Mouse (Mus musculus) kidney, postnatal 36 days (tissue): ENCODE measurements around the gene Sele.
A peak's percentile ranks its signal among the peaks of the same experiment; 100 is the strongest.
"Not testable (repeated sequence)": the region's sequence is repeated elsewhere in the genome, so short reads cannot be mapped to it uniquely, and the experiment has no call there.

Experiments used
- DNase-seq, 2 experiments: peaks; one replicate each; pipeline ENCODE4 v3.0.0; 2021 to 2022; ENCODE audit warnings: mixed read lengths in 2 of 2

Gene Sele

DNA sequence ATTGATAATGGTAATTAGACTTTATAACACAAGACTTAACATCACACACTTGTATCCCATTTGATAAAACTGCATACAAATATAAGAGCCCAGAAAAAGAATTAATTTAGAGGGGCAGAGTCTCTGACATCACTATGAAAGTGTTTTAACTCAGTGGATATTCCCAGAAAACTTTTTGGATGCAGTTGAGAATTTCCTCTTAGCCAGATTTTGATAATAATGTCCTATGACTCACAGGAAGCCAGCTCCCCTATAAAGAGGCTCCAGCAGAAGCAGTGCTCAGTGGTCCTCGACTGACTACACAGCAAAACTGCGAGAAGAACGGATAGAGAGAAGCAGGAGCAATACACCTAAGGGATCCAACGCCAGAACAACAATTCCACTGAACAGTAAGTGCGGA, at the start of gene Sele:
Gene Sele, plus strand, starts transcription at position 301 of the 400 bp plus-strand sequence.
- no peak for DNase-seq

DNA sequence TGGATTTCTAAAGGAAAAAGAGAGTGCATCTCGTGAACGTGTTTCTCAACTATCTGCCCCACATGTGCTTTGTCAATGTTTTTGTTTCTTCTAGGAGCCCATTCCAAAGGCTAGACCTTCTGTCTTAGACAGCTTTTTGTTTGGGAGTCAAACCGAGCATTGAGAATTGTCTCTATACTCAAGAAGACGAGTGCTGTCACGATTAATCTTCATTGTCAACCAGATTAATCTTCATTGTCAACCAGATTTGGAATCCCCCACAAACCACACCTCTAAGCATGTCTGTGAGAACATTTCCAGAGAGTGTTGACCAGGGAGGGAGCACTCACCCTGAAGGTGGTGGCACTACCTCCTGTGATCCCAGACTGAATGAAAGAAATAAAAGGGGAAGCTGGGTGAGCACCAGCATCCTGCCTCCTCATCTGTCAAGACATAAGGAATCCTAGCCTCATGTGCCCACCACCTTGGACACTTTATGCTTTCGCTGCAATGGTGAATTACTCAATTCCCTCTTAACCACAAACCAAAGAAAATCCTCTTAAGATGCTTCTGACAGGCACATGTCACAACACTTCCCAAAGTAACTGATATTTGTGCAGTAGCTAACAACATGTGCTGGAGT, 46.1 kb upstream of the Sele start:
- no peak for DNase-seq

DNA sequence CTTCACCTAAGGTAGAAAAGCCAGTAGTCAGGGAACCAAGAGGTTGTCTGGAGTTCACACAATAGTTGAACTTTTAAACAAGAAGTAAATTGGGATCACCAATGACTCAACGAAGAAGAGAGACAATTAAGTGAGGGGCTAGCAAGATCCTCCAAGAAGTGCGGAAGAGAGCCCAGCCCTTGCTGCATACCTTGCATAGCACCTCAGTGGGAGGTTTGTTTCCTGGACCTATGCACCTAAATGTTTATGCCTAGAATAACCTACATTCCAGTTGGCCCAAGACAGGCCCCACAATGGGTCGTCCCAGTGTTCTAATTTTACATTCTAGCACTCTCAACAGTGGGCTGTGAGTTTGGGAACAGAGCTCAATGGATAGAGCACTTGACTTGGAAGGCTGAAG, 43.7 kb upstream of the Sele start:
- DNase-seq = no peak

DNA sequence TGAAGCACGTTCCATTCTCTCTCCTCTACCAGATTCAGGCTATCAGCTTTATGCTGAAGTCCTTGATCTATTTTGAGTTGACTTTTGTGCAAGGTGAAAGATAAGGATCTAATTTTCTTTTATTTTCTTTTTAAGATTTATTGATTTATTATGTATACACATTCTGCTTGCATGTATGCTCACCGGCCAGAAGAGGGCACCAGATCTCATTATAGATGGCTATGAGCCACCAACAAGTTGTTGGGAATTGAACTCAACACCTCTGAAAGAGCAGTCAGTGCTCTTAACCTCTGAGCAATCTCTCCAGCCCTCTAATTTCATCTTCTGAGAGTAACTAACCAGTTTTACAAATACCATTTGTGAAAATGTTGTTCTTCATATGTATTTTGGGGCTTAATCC, 38.8 kb upstream of the Sele start:
- DNase-seq = peak; percentile 22 to 63

DNA sequence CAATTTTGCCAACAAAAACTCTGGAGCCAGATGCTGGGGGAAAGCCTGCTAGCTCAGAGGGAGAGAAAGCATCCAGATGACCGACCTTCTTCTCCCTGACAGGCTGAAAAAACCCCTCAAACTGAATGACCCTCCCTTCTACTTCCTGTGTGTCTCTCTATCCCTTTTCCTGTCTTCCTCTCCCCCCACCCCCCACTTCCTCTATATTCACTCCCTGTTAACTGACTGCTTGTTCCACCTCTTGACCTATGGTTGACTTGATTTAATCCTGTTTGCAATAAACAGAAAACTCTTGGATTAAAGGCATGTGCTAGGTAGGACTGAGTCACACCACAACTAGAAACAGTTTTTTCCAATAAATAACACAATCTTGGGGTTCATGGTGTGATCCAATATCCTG, 33.4 kb upstream of the Sele start:
- no peak for DNase-seq

DNA sequence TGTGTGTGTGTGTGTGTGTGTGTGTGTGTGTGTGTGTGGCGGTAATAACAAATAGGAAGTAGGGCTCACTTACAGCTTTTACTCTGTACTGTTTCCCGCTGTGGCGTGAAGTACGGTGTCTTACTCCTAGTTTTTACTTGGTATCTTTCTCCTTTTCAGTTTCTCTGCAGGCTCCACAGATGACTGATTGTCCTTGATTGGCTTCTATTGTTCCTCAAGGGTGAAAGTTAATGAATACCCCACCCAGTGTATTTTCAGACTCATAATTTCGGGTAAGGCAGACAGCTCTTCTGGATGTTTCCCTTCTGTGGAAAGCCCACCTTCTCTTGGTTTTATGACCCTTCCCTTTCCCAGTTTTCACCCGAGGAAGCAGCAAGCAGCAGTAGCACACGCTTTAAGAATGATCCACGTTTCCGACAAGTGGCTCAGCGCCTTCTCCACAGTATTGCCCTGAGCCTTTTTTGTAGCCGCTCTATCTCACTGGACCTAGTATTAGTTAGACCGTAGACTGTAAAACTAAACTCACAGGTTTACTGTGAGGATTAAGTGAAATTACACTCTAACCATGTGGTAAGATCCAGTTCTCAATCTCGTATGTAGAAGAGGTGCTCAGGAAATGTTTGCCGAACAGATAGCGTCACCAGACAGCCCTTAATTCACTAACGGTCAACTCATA, 29.7 kb upstream of the Sele start:
- DNase-seq = peak in 1 of 2 experiments; percentile 5

DNA sequence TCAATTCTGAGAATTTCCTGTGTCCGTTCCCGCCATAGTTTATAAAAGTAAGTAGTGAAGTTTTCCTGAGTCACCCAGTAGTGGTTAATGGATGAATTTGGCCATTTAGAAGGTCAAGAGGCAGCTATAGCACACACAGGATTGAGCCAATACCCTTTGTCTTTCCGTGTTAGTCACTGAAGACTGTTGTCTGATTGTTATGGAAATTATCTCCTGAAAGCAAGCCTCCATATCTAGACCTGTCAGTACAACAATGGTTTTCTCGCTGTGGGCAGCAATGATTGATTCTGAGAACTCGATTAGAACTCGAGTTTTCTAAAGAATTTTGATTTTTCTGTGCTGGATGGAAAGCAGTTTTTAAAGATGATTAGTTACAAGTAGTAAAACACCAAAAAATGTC, 28.2 kb upstream of the Sele start:
- no peak for DNase-seq

DNA sequence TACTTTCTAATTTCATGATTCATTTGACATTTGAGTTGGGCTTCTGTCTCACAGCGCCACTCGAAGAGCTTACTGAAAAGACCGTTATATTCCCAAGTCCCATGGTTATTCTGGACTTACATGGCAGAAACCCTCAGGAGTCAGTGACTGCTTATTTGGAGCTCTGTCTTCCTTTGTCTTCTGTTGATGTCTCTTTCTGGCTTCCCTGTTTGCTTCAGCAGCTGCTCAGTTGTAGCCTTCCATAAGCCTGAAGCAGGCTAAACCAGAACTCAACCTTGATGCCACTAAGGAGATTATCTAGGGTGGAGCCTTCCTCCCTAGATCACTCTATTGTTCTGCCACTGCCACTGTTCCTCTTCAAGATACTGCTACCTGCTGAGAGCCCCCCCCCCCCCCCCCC, 27.3 kb upstream of the Sele start:
- not testable (repeated sequence) for DNase-seq

DNA sequence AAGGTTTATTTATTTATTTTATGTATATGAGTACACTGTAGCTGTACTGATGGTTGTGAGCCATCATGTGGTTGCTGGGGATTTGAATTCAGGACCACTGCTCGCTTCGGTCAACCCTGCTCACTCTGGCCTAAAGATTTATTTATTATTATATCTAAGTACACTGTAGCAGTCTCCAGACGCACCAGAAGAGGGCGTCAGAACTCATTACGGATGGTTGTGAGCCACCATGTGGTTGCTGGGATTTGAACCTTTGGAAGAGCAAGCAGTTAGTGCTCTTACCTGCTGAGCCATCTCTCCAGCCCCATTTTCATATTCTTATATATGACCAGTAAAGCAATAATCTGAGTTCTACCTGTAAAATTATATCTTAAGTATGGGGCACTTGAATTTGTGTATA, 25.9 kb upstream of the Sele start:
- not testable (repeated sequence) for DNase-seq

DNA sequence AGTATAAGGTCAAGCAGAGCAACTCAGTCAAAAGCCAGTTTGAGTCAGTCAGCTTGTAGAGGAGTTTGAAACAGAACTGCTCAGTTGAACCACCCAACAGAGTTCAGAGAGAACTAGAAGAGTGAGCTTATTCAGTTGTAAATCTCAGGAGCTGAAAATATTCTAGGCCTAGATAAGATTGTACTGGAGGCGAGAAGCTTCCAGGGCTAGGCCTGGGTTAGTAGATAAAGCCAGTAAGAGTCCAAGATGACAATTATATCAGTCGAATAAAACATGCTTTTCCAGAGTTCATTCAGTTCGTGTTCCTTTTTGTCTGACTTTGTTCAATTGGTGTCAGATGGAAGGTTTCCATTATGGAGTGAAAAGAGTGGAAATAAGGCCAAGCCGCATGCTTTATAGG, 22.3 kb upstream of the Sele start:
- DNase-seq = no peak

DNA sequence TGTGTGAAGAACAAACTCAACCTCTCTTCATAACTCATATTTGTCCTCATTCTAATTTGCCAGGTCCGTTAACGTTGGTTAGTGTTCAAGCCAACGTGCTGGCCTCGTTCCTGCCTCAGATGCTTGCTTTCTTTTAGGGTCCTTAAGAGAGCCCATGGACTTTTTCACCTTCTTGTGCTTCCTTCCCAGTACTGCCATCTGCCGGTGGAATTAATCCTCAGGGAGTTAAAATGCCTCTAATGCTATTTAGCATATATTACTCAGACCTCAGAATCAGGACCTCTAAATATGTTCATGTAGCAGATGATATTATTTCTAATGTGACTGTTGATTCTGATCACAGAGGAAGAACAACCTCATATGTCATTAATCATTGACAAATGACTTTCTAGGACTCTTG, 20.6 kb upstream of the Sele start:
- peak in 1 of 2 experiments; percentile 70 for DNase-seq

DNA sequence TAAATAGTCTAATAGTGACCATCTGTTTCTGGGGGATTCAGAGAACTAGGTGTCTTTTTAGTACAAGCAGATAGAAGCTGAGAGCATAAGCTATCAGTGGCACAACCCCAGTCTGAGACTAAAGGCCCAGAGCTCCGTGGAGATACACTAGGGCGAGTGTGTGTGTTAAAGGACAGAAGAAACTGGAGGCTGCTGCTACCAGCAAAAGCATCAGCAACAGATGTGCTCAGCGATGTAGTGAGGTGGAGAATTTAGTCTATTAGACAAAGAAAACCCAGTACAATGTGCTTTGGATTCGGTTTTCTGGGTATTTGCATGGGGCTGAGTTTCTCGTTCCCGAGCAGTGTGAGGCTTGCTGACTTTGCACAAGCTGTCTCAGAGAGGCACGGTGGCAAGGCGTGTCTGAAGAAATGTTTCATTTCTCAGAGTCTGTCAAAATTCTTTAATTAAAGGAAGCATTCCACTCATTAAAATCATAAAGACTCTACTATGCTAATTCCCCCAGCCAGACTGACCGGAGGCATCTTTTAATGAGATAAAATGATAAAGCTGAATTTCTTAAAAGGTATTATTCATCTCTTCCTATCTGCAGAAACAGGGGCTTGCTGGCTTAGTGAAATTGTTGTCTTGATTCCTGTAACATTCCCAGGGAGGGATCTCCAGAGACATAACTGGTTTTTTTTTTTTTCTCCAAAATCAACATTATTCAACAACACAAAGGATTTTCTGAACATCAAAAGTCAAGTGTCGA, 7.5 kb upstream of the Sele start:
- DNase-seq = no peak

DNA sequence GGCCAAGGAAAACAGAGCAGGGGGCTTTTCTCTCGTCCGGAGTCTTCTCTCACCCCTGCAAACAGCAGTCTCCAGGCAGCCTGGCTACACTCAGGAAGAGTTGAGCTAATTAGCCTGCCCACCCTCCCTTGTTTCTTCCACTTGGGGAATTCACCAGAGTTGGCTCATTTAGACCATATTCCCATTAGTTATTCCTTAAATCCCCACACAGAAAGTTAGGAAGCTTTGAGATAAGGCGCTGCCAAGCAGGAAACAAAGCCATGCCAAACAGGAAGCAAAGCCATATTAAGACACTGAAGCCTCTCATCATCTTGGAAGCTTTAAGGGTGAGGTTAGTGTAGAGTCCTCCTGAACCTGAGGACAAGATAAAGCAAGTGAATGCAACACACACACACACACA, 4.5 kb upstream of the Sele start:
- peak; percentile 64 to 67 for DNase-seq

DNA sequence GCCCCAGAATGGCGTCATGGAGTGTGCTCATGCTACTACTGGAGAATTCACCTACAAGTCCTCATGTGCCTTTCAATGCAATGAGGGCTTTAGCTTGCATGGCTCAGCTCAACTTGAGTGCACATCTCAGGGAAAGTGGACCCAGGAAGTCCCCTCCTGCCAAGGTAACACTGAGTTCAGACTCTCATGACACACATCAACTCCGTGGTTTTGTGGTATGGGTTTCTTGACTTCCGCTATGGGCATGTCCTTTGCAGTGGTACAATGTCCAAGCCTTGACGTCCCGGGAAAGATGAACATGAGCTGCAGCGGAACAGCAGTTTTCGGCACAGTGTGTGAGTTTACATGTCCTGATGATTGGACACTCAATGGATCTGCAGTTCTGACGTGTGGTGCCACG, 5.5 kb downstream of the Sele start:
- DNase-seq = no peak

DNA sequence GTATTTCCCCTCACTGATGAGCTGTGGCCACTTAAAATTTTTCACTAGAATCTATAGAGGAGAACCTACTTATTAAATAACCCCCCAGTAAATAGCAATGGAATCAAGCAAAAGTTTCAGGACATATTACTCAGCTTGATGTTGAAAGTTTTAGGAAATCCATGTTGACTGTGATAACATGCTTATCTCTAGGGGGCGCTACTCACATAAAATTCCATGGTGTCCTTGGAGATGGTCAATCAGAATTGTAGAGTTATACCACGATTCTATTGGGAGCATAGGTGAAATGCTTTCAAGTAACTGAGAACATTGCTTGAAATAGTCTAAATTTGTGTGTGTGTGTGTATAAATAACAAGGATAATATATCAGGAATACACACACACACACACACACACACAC, 6.8 kb downstream of the Sele start:
- DNase-seq = no peak

DNA sequence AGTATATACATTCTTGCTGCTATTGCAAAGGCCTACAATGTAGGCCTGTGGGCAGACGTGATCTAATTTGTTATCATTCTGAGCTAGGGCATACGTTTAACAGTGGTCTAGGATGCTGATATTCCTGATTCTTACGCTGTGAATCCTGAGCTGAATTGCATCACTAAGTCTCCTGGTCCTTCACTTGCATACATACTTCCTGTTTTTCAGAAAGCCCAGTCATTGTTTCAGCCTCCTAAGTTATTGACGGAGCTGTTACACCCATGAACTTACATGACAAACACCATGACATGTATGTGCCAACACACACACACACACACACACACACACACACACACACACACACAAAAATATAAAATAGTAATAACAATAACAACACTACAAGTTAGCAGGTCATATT, 12.0 kb downstream of the Sele start:
- DNase-seq = no peak

DNA sequence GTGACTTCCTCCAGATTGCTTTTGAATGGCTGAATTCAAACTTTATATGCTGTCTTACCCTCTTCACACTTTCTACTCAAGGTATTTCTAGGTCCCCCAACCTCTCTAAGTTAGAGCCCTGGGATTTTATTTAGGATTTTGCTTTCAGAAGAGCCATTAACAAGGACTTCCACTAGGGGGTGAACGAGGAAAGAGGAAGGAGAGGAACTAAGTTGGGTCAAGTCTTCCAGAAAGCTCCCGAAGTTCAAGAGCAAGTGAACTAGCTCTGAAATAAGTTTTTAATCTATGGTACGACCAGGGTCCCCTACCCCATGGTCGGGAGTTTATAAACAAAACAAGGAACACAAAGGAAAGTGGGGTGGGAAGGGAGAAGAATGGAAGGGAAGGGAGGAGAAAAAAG, 13.2 kb downstream of the Sele start:
- no peak for DNase-seq

DNA sequence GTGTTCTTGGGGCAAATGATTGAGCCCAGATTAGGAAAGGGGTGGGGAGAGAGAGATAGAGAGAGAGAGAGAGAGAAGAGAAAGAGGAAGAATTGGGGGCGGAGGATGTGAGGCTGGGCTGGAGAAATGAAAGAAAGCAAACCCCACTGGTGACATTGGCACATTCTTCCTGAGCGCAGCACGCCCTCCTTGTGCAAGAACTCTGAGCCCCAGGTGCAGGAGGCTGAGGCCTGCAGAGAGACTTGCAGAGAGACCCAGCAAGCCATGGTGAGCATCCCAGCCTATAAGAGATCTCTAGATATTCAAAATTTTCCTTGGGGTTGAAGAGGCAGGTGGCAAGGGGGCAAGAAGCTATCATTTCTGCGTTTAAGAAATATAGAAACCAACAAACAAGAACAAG, 13.9 kb downstream of the Sele start, which contains the start of gene Sell:
Gene Sell, plus strand, starts transcription at position 58 of the 400 bp plus-strand sequence.
- no peak for DNase-seq

DNA sequence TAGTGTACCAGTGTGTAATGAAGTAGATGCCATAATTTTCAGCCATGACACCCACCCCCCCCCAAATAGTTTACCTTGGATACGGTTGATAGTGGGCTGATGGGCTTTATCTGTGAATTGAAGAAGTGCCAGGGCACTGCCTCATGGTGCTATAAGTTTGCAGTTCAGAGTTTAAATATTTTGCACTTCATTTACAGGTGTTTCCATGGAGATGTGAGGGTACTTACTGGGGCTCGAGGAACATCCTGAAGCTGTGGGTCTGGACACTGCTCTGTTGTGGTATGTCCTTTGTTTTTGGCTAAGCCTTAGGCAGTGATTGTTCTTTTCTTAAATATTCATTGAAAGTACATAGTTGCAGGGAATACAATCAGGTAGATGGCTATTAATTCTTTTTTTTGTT, 14.8 kb downstream of the Sele start:
- DNase-seq = no peak

DNA sequence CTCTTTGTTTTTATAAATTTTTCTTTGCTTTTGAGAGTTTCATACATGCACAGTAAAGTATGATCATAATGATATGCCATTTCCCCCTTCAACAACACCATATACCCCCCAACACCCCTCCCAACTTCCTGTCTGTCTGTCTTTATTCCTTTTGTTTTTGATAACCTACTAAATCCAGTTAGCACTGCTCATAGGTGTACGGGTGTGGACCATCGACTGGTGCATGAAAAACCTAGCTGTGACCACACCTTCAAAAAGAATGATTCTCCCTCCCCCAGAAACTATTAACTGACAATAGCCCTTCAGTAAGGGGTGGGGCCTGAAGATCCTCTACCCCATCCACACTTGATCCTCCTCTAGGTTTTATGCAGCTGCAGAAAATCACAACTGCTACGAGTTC, 15.7 kb downstream of the Sele start:
- DNase-seq = no peak

DNA sequence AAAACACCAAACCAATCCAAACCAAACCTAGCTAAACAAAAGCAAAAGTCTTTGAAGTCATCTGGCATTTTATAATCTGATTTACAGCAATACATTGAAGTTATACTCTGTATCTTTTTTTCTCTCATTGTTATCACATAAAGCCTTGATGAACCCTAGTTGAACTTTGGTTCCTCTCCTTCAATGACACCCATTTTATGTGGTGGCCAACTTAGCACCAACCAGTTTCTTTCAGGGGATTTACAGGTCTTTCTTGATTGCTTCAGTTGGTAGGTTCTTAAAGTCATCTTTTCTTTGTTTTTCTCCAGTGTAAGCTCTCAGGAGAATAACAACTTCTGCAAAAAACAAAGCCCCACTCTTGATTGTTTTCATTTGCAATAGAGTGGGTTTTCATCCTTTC, 21.2 kb downstream of the Sele start:
- DNase-seq = no peak

DNA sequence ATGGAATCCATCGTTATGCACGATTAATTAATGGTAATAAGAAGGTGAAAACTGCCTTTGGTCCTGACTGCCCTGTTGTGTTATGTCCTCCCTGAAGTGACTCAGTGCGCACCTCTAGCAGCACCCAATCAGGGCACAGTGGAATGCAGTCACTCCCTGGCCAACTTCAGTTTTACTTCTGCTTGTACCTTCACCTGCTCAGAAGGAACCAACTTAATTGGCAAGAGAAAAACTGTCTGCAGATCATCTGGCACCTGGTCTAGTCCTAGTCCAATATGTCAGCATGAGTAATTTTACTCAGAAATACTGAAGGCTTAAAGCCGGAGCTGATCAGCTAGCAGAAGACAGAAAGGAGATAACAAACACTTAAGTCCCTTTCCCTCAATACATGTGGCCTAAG, 22.4 kb downstream of the Sele start:
- no peak for DNase-seq

DNA sequence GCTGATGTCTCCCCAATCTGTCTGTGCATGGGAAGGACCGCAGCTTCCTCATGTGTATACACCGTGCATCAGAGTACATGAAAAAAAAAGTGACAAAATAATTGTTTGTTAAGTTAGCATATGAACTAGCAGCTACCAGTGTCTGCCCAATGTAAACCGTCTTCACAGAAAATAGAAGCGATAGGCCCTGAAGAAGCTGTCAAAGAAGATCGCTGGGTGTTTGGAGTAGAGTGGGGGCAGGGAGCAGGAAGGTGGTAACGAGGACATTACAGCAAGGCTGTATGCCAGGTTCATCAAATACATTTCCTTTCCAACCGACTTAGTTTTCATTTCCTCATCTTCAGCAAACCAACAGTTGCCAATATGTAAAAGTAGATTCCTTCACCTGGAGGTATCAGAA, 23.1 kb downstream of the Sele start:
- DNase-seq = no peak

DNA sequence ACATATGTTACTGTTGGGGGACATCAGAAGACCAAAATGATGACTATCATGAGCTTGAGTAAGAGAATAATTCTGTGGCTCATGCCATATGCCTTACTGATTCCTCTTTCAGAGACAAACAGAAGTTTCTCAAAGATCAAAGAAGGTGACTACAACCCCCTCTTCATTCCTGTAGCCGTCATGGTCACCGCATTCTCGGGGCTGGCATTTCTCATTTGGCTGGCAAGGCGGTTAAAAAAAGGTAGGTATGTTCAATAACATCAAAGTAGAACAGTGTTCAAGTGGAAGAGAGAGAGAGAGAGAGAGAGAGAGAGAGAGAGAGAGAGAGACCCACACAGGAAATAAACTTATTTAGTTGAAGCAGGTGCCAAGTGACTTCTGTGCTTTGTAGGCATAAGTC, 24.0 kb downstream of the Sele start:
- no peak for DNase-seq
